Mouse (Mus musculus): ENCODE results near the gene Stam2.

DNA sequence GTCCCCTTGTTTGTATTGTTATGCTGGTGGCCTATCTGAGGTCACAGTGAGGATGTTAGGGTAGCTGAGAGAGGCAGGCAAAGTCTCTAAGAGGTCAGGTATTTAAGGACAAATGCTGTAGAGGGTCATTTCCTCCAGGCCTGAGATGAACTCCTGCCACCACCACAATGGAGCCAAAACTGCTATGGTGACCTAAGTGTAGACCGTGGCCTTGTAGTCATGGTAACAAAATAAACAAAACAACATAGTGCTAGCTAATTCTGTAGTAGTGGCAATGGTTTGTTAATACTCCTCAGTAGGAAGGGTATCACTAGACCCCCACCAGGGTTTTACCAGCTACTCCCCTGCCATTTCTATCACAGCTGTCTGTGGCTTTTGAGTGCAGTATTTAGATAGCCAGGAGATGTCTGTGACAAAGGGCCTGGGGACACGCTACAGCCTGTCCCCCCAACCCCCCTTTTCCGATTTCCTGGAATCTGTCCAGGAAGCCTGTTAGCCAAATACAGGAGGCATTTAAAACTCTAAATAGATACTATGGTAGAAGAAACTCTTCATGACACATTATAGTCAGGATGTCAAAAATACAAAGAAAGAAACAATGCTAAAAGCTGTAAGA lies 43.1 kb upstream of the Stam2 start:
- TF ChIP-seq EP300 (IDR thresholded peaks at IDR 0.05; ENCODE audit: low read length) (no peak), MAX (IDR thresholded peaks at IDR 0.05; ENCODE audit: low read length) (no peak), CHD2 (IDR thresholded peaks at IDR 0.05; ENCODE audit: low read length) (no peak), HCFC1 (IDR thresholded peaks at IDR 0.05; ENCODE audit: low read depth, low read length) (no peak), CTCF (conservative IDR thresholded peaks at IDR 0.05 in 1 of 2, IDR thresholded peaks at IDR 0.05 in 1 of 2; ENCODE audit: low read depth in 2 of 2, low read length in 2 of 2) (no peak), USF1 (IDR thresholded peaks at IDR 0.05; ENCODE audit: low read depth, low read length) (no peak), POLR2AphosphoS2 (IDR thresholded peaks at IDR 0.05; ENCODE audit: low read depth, low read length) (no peak), RCOR1 (conservative IDR thresholded peaks at IDR 0.05; ENCODE audit: low read depth, low read length) (no peak), NELFE (IDR thresholded peaks at IDR 0.05; ENCODE audit: low read depth, low read length) (no peak), POLR2A (IDR thresholded peaks at IDR 0.05; ENCODE audit: low read depth, low read length) (no peak), IRF4 (IDR thresholded peaks at IDR 0.05; ENCODE audit: low read depth, low read length) (no peak)
